Mouse (Mus musculus) fibroblast of lung, adult 2 months (primary cell): ENCODE data around the gene Vwf.

ENCODE experiments used
- DNase-seq: peaks from one replicate; pipeline ENCODE4 v3.0.0-alpha.2; 2011; ENCODE audit warnings: low read depth

The Vwf gene

DNA sequence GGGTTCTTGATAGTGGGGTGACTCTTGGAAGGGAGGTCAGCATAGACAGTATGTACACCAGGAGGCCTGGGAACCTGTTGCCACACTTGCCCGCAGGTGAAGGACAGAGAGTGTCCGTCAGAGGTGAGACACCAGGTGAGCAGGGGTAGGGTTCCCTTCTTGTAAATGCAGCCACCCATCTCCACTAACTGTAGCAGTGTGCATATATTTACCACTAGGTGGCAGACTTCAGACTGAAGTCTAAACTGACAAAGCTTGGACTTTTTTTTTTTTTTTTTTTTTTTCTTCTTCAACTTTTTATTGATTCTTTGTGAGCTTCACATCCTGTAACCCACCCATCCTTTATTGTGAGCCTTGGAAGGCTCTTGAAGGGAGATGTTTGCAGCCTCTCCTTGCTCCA, 75.9 kb downstream of the Vwf start:
- no peak for DNase-seq

DNA sequence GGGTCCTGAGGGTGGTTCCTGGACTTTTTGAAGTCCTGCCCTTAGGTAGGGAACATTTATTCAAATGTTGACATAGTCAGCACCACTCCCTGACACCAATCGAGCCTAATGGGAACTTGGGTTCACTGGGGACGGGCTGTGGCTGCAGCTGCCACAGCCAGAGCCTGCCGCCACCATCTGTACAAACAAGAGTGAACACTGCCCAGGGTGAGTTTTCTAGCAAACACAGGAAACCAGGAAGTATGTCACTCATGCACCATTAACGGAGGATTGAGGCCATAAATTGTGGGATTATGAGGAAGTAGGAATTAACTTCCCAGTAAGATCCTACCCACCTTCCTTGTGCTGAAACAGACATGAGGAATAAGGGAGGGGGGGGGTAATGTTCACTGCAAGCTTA, 93.9 kb downstream of the Vwf start:
- no peak for DNase-seq

DNA sequence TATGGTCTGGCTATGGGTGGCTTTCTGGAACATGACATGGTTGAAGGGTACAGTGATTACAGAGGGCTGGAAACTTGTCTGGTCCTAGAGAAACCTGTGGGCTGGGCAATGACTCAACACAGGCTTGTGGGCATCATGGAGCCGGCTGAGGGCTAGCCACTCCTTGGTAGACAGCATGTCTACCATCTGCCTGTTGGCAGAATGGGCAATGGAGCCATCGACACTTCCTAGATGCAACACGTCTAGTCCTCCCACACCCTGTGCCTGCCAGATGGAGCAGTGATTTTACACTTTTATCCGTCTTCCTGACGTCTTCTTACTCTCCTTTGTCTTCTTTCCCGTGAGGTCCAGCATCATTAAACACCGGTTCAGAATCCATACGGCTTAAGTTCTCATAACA, 94.6 kb downstream of the Vwf start:
- no peak for DNase-seq

DNA sequence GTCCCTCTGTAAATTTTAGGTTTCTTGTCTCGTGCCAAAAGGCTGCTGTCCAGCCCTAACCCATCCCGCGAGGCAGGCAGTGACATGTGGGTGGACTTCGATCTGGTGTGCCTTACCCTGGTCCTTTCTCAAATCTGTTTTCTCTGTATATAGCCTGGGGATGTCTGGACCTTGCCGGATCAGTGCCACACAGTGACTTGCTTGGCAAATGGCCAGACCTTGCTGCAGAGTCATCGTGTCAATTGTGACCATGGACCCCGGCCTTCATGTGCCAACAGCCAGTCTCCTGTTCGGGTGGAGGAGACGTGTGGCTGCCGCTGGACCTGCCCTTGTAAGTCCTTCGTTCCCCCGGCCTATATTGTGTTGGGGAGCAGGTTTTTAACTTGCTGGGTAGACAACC, 102.4 kb downstream of the Vwf start:
- DNase-seq, result no peak

DNA sequence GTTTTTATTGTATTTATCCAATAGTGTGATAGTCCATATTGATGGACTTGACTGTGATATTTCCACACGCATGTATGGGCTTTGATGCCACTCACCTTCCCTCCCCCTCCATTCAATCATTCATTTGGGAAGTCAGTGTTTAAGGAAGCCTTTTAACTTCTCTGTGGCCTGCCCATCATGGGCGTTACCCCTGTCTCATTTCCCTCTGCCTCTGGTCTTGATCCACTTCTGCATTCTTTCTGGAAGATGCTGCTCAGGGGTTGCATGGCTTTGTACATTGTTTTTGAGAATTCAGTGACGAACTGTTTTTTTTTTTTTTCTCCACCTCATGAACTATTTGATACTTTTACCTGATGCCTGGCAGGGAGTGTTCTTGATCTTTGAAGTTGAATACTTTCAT, 104.8 kb downstream of the Vwf start:
- no peak for DNase-seq

DNA sequence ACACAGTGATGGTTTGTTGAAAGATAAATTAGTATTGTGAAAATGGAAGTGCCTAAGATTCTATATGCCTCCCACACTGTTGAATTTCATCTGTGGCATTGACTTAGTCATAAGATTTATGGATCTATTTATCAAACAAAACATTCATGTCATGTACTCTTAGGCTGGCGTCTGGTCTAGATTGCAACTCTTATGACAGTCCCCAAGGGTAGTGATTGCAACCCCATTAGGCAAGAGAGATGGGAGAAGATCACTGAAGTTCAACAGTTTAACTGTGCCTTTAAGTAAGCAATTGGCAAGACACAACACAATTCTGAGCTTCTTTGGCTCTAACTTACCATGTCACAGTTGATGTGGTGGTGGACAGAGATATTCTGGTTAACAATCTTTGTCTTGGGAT, 106.8 kb downstream of the Vwf start:
- no peak for DNase-seq

DNA sequence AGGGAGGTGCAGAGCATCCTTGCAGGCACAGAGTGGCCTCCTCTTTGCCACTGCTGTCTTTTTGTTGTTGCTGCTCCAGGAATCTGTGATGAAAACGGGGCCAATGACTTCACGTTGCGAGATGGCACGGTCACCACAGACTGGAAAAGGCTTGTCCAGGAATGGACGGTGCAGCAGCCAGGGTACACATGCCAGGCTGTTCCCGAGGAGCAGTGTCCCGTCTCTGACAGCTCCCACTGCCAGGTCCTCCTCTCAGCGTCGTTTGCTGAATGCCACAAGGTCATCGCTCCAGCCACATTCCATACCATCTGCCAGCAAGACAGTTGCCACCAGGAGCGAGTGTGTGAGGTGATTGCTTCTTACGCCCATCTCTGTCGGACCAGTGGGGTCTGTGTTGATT, 110.3 kb downstream of the Vwf start:
- DNase-seq, result no peak

DNA sequence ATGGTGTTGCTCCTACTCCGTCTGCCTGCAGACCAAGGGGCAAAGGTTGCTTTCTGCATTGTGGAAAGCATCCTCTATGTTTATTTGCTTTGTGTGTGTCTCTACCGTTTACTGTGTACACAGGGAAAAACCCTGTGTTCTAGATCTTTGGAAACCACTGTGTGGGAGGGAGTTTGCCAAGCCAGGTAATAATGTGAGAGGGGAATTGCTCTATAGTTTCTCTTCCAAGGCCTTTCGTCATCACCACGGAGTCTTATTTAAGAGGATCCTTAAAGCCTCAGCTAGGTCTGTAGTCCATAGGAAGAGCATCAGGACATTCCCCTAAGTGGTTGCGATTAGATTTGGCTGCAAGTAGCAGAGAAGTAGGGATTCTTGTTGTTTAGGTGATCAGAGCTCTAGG, 111.4 kb downstream of the Vwf start:
- no peak for DNase-seq

DNA sequence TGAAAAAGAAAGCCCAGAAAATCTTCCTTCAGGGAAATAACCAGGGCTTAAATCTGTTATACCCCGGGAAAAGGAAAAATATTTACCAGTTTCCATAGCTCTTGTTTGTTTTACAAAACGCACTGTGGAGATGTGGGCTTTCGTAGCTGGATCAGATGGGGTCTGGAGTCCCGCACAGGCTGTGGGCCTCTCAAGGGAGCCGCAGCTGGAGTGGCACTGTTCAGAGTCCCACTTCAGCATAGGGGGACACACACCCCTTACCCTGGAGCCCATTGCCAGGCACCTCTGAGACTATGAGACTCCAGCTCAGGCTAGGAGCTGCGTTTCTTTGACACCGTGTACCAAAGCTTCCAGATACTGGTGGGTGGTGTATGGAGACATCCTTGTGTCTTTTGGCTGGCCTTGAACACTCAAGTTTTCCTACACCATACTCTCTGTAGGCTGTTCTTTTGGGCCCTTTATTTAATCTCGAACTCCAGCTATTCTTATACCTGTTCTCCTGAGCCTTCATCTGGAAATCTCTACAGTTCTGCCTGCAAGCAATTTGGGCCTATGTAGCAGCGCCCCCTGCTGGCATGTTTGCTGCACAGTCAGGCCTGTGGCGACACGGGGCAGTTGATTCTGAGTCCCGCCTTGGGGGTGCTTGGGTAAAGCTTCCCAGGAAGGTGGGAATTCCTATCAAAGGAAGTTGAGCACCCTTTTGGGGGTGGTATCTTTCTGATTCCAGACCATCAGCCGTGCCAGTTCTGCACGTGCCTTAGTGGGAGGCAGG, 114.7 kb downstream of the Vwf start:
- DNase-seq, result peak; percentile 16

DNA sequence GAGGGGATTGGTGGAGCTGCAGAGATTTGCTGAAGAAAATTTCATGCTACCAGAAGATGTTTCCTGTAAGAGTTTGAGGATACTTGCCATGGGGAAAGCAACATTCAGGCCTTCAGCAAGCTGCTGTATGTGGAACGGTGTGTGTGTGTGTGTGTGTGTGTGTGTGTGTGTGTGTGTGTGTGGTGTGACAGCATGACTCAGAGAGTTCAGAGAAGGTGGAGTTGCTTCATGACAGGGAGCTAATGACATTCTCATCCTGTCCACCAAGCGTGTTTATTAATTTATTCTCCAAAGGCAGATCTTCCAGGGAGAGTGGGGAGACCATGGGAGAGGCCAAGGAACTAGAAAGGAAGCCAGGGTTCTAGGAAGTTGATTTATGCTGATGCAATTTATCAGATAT, 117.3 kb downstream of the Vwf start:
- DNase-seq, result no peak

DNA sequence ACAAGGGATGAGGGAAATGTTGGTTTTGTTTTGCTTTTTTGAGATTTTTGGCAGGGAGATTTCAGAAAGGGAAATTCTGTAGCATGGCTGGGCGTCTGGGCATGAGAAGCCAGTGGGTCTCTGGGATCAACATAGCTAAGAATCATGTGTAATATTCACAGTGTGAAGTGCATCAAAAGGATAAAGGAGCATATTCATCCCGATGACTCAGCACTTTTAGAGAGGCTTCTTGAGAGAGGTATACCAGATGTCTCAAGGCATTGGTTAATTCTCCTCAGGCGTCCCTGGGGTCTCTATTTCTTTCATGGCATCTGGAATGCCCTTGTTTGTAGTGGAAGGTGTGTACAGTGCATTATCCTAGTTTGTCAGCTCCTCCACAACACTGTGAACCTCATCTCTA, 125.3 kb downstream of the Vwf start:
- no peak for DNase-seq

DNA sequence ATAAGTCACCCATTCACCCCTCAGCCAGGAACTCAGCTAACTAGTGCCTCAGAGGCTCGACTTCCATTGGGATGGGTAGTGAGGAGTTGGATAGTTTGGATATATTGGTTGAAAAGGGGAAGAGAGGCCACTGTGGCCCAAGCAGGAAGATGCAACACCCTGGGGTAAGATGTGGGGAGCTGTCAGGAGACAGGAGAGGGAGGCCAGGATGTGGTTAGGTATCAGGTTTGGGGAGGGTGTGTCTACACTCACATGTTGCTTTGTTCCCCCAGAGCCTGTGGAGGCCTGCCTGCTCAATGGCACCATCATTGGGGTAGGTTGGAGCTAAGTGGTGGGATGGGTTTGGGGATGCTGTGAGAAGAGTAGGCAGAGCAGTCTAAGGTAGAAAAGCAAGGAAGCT, 131.9 kb downstream of the Vwf start:
- no peak for DNase-seq

DNA sequence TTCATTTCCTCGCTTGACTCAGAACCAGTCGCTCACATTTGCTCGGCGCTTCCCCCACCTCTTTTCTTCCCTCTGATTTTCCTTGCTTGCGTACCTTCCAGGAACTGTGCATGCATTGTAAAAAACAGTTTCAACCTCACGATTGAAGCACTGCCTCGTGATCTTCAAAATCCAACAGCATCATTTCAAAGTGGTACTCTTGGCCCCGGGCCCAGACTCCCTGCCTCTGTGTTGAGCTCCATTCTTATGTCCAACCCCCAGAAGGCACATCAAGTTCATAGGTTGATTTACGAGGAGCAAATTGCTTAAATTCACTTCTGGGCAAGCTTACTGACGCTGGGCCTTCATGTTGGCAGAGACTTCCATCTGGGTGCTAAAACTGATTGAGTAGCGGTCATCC, 134.0 kb downstream of the Vwf start:
- no peak for DNase-seq

DNA sequence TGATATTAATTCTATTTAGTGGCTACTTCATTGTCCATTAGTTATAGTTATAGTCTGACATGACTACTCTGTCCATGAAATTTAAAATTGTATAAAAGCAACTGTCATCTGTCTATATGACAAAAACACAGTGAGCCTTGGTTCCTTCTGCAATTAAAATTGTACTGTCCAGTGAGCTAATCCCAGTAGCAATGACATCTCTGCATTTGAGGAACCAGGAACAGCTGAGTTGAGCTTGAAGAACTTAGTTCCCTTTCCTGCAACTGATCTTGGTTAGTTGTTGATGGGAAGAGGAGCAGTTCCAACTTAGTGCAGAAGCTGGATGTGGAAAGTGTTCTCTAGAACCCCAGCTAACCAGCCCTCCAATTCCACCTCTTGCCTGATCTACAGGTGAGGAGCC, 138.8 kb downstream of the Vwf start:
- no peak for DNase-seq

DNA sequence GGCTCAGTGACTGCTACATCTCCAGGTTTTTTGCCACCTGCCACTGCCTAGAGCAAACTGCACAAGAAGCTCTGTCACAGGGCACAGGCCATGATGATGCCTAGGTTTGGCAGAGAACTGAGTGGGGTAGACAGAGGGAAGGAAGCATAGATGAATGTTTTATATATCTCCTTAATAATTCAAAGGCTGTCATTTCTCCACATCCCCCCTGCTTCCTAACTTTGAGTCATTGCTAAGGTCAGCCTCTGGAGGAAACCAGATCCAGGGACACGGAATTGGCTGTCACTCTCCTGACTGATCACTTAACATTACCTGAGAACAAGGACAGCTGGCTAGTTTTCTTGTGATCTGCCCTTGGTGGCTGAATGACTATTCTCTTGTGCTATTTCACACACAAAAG, 141.4 kb downstream of the Vwf start:
- DNase-seq, result no peak

DNA sequence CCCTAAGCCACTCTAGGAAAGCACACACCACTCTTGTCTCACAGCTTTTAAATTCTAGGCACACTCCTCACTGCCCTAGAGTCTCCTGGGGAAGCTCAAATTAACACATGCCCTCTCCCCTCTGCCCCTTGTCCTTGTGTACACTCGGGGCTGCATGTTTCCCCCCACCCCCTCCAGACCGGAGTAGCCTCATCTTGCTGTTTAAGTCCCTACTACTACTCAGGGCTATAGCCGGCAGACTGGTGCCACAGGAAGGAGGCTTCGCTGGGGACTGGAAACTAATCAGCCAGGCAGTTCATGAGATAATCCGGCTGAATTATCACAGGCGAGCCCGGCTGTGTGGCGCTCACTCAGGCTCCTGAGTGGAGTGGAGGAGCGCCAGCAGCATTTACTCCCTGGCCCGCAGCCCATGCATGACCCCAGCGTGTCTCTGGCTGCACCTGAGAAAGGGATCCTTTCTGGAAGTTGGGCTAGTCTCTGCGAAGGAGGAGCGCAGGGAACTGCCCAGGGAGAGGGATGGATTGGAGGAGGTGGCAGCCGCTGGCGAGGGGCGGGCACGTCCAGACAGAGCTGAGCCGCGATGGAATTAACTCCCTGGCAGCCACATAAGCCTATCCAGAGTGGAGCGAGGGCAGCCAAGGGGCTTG, 143.6 kb downstream of the Vwf start, which contains the start of gene Ano2:
Gene Ano2 (plus strand): TSS at position 363 of the 647 bp plus-strand sequence.
- no peak for DNase-seq

DNA sequence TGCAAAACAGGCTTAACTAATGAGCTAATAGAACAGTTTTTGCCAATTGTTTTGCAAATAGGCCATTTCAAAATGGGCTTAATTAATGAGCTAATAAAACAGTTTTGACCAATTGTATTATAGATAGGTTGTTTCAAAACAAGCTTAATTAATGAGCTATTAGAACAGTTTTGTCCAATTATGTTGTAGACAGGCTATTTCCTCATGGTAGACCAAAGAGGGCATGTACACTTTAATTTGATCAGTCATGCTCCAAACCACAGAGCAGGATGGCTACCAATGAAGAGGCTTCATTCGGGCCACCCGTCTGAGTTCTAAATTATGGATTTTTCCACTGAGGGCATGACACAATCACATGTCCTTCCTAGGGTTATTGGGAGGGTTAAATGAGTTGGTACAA, 154.6 kb downstream of the Vwf start:
- no peak for DNase-seq

DNA sequence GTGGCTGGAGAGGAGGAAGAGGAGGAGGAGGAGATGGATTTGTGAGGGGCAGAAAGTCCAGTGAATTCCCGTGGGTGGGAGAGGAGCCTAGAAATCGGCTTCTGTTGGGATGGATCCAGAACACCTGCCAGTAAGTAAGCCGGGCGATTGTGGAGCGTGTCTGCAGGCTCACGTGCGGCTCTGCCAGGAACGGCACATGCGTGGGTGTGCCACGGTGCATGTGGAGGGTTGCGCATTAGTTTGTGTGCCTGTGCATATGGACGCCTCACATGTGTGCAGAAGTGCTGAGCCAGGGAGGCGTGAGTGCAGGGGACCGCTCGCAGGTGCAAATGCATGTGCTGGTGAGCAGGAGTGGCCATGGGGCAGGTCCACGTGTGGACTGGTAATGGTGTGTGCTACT, 164.7 kb downstream of the Vwf start:
- DNase-seq, result no peak

DNA sequence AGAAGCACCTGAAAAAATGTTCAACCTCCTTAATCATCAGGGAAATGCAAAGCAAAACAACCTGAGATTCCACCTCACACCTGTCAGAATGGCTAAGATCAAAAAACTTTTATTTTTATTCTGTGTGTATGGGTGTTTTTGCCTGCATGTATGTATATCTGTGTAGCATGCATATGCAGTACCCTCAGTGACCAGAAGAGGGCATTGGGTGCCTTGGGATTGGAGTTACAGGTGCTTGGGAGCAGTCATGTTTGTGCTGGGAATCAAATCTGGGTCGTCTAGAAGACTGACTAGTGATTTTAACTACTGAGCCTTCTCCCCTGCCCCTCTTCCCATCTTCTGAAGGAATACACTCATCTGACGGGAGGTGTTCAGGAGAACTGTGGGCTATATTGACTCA, 179.8 kb downstream of the Vwf start:
- no peak for DNase-seq

DNA sequence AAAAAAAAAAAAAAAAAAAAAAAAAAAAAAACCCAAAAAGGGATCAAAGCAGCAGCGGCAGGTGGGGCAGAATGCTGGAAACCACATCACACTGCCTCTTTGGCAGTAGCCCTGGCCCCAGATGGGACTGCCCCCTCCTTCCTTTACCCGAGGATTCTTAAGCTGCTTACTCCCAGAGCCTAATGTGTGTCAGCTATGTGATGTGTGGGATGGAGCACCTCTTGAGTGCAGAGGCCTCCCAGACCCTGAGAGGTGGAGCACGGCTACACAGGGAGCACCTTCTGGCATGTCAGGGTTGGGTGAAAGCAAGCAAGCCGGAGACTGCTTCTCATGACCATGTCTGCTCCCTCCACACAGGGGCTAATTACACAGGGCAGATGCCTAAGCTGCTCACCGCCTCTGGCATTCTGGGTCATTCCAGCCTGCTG, 180.9 kb downstream of the Vwf start:
- no peak for DNase-seq

DNA sequence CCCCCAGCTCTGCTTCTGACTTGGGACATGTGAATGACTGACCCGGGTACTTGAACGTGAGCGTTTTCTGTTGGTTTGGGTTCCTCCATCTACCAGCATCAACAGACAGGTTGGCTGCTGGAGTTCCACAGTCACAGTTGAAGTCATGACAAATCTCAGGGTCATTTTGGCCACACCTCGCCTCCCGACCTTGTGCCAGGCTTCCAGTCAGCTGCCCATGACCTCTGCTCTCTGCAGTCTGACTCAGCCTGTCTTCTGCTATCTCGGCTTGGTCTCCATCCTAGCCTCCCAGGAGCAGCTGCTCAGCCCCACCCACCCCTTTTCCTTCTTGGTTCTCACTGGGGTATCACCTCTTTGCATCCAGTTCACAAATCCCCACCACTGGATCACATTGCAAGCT, 182.9 kb downstream of the Vwf start:
- DNase-seq, result no peak

DNA sequence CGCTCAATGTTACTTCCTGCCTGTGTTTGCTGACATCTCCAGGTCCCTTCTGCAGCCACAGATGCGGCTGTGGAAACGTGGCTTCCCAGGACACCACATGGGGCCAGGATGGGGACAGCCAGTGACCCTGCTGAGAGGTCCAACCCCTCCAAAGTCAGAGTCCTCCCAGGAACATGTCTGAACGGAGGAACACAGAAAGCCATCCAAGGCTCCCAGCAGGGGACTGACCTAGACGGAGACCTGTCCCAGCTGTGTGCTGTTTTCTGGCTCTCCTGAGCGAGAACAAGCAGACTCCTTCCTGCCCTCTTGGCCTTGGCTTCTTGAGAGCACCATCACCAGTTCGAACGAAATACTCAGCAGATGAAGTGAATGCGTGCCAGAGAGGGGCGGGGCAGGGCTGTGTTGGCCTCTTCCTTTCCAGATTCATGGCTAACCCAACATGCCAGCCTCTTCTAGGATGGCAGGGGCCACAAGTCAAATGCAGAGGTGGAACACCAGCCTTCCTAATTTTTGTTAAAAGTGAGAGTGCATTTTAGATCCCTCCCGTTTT, 183.5 kb downstream of the Vwf start:
- DNase-seq, result no peak
